Mouse (Mus musculus) heart, adult 2 months (tissue): Measurements from ENCODE around the gene Myrfl. TPM values are rescaled to one million over a fixed set of nuclear protein-coding genes. Genes with fewer than 3 reads are reported as not detected.

ENCODE experiments used
- DNase-seq, 2 experiments: peaks; one replicate each; pipeline ENCODE4 v3.0.0; 2021
- H3K27ac ChIP-seq: fragments of 200-600 bp; 2 replicates; pipeline ENCODE4 v1.8.1; 2022
- H3K27me3 ChIP-seq: fragments of 200-500 bp; 2 replicates; pipeline ENCODE4 v1.6.1; 2012; ENCODE audit warnings: mild to moderate bottlenecking, low read length, inconsistent platforms, mixed read lengths; ENCODE audit not compliant: control insufficient read depth, insufficient read depth
- H3K36me3 ChIP-seq: fragments of 200-500 bp; 2 replicates; pipeline ENCODE4 v1.6.1; 2012; ENCODE audit warnings: low read length, inconsistent platforms; ENCODE audit not compliant: control insufficient read depth, insufficient read depth
- H3K4me1 ChIP-seq: fragments of 200-500 bp; 2 replicates; pipeline ENCODE4 v1.6.1; 2011; ENCODE audit warnings: low read length; ENCODE audit not compliant: control insufficient read depth, insufficient read depth
- H3K4me3 ChIP-seq: fragments of 200-600 bp; 2 replicates; pipeline ENCODE4 v1.8.1; 2022
- H3K79me2 ChIP-seq: fragments of 200-500 bp; replicated peaks from 2 replicates; pipeline ENCODE4 v1.6.1; 2012; ENCODE audit warnings: mild to moderate bottlenecking, inconsistent platforms, low read length, moderate library complexity, mixed read lengths; ENCODE audit not compliant: control insufficient read depth, insufficient read depth
- H3K9ac ChIP-seq: fragments of 200-500 bp; 2 replicates; pipeline ENCODE4 v1.6.1; 2012; ENCODE audit warnings: low read depth, mild to moderate bottlenecking, control low read depth, inconsistent platforms, low read length, mixed read lengths
- CTCF ChIP-seq: fragments of 200-600 bp; IDR thresholded peaks from 2 replicates; pipeline ENCODE4 v1.8.1; 2022; ENCODE audit warnings: antibody characterized with exemption, mild to moderate bottlenecking, moderate library complexity
- EP300 ChIP-seq: fragments of 200-500 bp; IDR thresholded peaks from 2 replicates; pipeline ENCODE4 v1.6.1; 2011; ENCODE audit warnings: low read depth, low read length, control low read depth; ENCODE audit not compliant: insufficient read depth
- POLR2A ChIP-seq: fragments of 200-500 bp; IDR thresholded peaks from 2 replicates; pipeline ENCODE4 v1.6.1; 2011; ENCODE audit warnings: mild to moderate bottlenecking, low read depth, low read length, control low read depth; ENCODE audit not compliant: insufficient read depth
- WGBS: fragments of 180-500 bp; shearing (Covaris S2); methylation state at CpG from one replicate; pipeline ENCODE4 v1.1.7; 2018; 5-methylcytosine and 5-hydroxymethylcytosine counted together
- intact Hi-C: fragments of 180-260 bp; cut with DNase I; formaldehyde crosslinking; loops from one replicate; pipeline ENCODE4 v1.15.1; 2025
- polyA plus RNA-seq: library from polyadenylated mRNA; depleted of rRNA; stranded (reverse); fragments of >200 nt; gene quantifications from 2 replicates; pipeline ENCODE4 v1.2.3, GENCODE M21; 2012
- total RNA-seq, 2 experiments: library from RNA; stranded (reverse); gene quantifications; 2 replicates each; pipeline ENCODE4 v1.2.3; 2021

Gene Myrfl
- total and polyA plus RNA-seq, 3 experiments = 0.31 to 1.6 (median 1.4) TPM

DNA sequence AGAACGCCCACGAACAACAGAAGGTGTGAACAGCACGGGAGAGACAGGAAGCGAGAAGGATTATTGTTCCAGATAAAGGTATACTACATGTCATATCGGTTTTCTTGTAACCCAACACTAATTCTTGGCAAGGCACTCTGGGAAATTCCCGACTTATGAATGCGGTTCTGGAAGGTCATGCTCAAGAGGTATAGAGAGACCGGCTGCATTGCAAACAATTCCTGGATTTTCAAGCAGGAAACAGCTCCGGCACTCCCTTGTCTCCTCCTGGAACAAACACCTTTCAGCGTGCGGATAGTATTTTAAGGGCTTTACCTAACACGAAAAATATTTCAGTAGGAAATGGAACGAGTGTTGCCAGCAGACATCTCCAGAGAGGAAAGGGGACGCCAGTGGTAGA is 145.8 kb downstream of the Myrfl start:
- H3K4me1 ChIP-seq = peaks cover 5% of the 10 kb centered on the region; the same call in 1 of the 2 replicates
- H3K27me3 ChIP-seq = no peaks in the 10 kb centered on the region
- DNase-seq = peak in 1 of 2 experiments; percentile 57
- TF ChIP-seq CTCF (no peak), EP300 (peak; percentile 72; the same call in 1 of the 2 replicates)
- intact Hi-C loops = loop anchor here (1.0 kb wide), 2 partner anchors 20 to 38 kb away; no protein-coding TSS in a partner anchor
- no peaks in the 10 kb centered on the region for H3K36me3 ChIP-seq
- H3K9ac ChIP-seq = no peak overlapping the region
- H3K79me2 ChIP-seq = no peaks in the 10 kb centered on the region
- WGBS = 4% methylated on average over 14 of the region's 14 CpGs
- H3K27ac ChIP-seq = peak overlapping the region; percentile 74
- H3K4me3 ChIP-seq = no peak overlapping the region

DNA sequence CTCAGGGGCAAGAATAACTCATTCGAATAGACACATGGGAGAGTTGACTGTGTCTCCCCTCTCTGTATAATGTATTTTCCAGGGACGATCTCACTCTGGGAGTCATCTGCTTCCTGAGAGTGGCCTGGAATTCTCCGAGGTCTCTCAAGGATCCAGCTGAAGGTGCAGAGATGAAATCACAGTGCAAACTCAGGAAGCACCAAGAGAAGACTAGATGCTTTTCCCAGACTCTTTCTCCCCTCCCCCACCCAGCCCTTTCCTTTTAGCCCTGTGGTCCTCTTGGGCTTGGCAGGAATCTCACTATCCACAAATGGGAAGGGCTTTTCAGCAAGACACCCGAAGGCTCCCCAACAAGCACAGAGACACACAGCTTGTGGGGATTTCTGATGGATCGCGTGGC is 146.7 kb downstream of the Myrfl start:
- no peaks in the 10 kb centered on the region for H3K79me2 ChIP-seq
- peak overlapping the region; percentile 74 for H3K27ac ChIP-seq
- H3K4me1 ChIP-seq = peaks cover 5% of the 10 kb centered on the region; the same call in 1 of the 2 replicates
- peak; percentile 36 to 40 for DNase-seq
- no peaks in the 10 kb centered on the region for H3K36me3 ChIP-seq
- 33% methylated on average over 6 of the region's 6 CpGs for WGBS
- H3K4me3 ChIP-seq = no peak overlapping the region
- intact Hi-C loops = loop anchor here (1.0 kb wide), 2 partner anchors 21 to 37 kb away; no protein-coding TSS in a partner anchor
- H3K27me3 ChIP-seq = no peaks in the 10 kb centered on the region
- H3K9ac ChIP-seq = no peak overlapping the region
- TF ChIP-seq EP300 (peak; percentile 89), POLR2A (no peak), CTCF (no peak)

DNA sequence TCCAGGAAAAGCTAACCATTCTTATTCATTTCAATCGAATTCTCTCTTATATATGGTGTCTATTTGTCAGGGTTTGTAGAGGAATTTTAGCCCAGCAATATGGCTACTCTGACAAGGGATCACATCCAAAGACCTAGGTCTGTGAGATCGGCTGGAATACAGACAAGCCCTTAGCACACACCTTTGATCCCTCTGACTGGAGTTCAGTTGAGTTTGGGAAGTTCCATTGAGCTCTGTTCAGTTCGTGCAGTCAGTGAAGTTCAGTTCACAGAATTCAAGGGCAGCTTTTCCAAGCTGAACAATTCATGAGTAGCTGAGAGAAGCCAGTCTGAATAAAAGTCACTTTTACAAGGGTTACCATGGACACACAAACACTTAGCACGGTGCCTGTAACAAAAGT is 148.0 kb downstream of the Myrfl start:
- TF ChIP-seq POLR2A = no peak
- no peak for TF ChIP-seq EP300
- no peak for TF ChIP-seq CTCF
- WGBS = 97% methylated on average over 4 of the region's 4 CpGs
- Histone ChIP-seq H3K9ac (no peak overlapping the region), H3K4me3 (no peak overlapping the region), H3K27me3 (no peaks in the 10 kb centered on the region), H3K27ac (no peak overlapping the region; the same call in 1 of the 2 replicates), H3K79me2 (no peaks in the 10 kb centered on the region), H3K4me1 (peaks cover 5% of the 10 kb centered on the region; the same call in 1 of the 2 replicates), H3K36me3 (no peaks in the 10 kb centered on the region)
- no peak for DNase-seq
- intact Hi-C loops = loop anchor here (5.0 kb wide), 1 partner anchor 34 kb away; no protein-coding TSS in a partner anchor

DNA sequence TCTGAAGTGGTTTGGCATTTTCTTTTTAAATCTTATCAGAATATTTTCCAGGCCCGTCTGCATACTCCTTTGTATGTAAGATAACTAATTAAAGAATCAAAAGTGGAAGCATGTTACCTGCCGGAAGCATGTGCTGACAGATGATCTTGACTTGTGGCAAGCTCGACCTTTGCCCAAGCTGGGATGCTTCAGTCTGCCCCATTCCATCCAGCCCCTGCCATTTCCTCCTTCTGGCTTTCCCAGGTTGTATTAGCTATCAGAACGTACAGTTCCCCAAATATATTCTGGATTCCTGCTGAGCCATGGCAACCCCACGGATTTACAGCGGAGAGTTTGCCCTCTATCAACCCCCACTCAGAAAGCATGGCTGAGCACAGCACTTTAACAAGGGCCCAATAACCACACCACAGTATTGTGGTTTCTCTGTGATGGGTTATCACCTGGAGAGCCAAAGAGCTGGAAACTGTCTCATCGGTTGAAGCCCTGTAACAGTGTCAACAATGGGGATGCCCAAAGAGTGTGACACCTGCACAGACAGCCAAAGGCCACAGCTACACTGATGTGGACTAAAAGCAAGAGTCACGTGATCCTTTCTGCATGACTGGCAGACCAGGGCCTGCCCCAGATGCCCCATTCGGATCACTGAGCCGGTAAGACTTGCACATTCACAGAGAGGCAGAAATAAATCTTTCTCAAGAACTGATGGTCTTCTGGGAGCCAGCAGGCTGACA is 150.3 kb downstream of the Myrfl start:
- intact Hi-C loops = loop anchor here (5.0 kb wide), 1 partner anchor 36 kb away; no protein-coding TSS in a partner anchor
- 62% methylated on average over 10 of the region's 10 CpGs for WGBS
- H3K4me3 ChIP-seq = no peak overlapping the region

DNA sequence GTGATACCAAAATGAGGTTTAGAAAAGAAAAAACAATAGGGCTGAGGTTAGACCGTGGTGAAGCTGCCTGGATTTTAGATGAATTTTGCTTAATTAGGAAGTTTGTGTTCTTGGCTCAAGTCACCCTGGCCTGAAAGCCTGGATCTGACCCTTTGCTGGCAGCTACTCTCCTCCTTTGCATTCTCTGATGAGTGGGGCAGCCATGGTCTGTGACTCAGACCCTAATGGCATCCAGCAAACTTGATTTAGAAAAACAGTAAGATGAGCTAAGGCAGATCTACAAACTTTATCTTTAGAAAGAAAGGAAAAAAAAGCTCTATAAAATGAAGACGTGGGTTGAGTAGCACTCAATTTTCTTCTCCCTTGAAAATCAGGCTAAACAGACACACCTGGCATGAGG is 154.0 kb downstream of the Myrfl start:
- Histone ChIP-seq H3K4me1 (peaks cover 11% of the 10 kb centered on the region), H3K27me3 (no peaks in the 10 kb centered on the region), H3K36me3 (no peaks in the 10 kb centered on the region), H3K79me2 (no peaks in the 10 kb centered on the region), H3K27ac (no peak overlapping the region), H3K9ac (no peak overlapping the region), H3K4me3 (no peak overlapping the region)
- TF ChIP-seq EP300 = no peak
- TF ChIP-seq POLR2A = no peak
- intact Hi-C loops = no loop called here
- WGBS = 62% methylated on average over 2 of the region's 2 CpGs
- no peak for DNase-seq

More for the DNA sequence above, 150.3 kb downstream of the Myrfl start:
- TF ChIP-seq EP300 (no peak), POLR2A (no peak), CTCF (no peak)
- DNase-seq = no peak
- Histone ChIP-seq H3K36me3 (no peaks in the 10 kb centered on the region), H3K9ac (no peak overlapping the region), H3K4me1 (peaks cover 7% of the 10 kb centered on the region), H3K79me2 (no peaks in the 10 kb centered on the region), H3K27me3 (no peaks in the 10 kb centered on the region), H3K27ac (no peak overlapping the region)

DNA sequence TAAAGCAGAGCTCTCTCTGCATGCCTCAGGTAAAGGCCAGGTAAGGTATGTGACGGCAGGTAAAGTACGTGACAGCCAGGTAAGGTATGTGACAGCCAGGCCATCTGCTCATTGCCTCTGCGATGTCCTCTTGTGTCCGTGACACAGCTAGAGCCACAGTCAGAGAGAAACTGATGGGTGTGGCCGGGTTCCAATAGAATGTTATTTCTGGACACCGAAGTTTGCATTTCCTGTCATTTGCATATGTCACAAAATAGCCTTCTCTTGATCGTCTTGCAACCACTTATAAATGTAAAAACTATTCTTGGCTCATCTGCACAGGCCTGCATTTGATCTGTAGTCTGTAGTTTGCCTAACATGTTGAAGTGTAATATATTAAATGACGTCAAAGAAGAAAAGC is 154.5 kb downstream of the Myrfl start:
- TF ChIP-seq CTCF = no peak
- TF ChIP-seq EP300 = no peak
- H3K4me1 ChIP-seq = peaks cover 11% of the 10 kb centered on the region
- H3K27ac ChIP-seq = no peak overlapping the region
- no peak overlapping the region for H3K4me3 ChIP-seq
- intact Hi-C loops = no loop called here
- no peaks in the 10 kb centered on the region for H3K36me3 ChIP-seq
- no peaks in the 10 kb centered on the region for H3K27me3 ChIP-seq
- no peaks in the 10 kb centered on the region for H3K79me2 ChIP-seq
- 54% methylated on average over 8 of the region's 8 CpGs for WGBS
- H3K9ac ChIP-seq = no peak overlapping the region
- no peak for DNase-seq
